Mouse (Mus musculus): Measurements from ENCODE around the gene St6gal1.

The St6gal1 gene

GRCm38 (mm10) chr16:23337317-23337716, 112.8 kb downstream of the St6gal1 start:
- DNase-seq (ENCODE audit: low spot score in 2 of 2) = no peak

DNA sequence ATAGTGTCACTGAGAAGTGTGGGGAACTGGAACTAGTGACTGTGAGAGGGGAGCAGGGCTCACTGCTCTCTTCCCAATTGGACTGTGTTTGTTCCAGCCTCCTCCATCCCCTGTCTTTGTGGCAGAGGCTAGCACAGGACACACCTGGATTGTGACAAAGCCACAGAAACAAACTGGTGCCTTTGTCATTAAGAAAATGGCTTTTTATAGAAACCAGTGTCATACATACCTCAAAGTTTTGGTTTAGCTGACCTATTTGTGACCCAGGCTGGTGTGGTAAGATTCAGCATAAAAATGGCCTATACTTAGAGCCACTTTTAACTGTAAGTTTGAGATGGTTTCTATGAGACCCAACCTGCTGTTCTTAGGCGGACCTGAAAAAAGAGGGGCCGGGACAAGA, 116.7 kb downstream of the St6gal1 start:
- no peak for DNase-seq (ENCODE audit: low spot score in 2 of 2)

- no peak for DNase-seq (ENCODE audit: low spot score in 2 of 2)
Observed at GRCm38 (mm10) chr16:23350802-23351201, 126.3 kb downstream of the St6gal1 start.

- DNase-seq (ENCODE audit: low spot score in 2 of 2) = no peak
Observed at GRCm38 (mm10) chr16:23361031-23361430, 136.5 kb downstream of the St6gal1 start.

DNA sequence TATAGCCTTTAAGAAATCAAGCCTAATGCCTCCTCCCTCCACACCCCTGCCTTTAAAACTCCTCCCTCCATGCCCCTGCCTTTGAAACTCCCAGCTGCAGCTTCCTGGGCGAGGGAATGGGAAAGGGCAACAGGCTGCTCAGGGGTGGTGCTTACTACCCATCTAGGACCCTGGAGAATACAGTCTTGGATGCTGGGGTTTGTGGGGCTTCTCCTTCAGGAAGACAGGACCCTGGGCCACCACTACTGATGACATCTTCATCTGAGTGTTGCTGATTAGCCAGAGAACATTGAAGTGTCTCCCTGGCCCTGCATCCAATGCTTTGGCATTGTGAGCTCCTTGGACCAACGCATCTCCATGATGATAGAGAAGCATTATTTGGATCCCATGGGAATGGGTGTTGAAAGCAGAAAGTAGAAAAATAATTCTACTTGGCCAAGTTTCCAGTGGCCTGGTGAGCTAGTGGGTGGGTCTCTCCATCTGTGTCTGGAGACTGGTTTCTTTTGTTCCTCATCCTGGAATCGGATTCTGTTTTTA, 137.0 kb downstream of the St6gal1 start:
- no peak for DNase-seq (ENCODE audit: low spot score in 2 of 2)

GRCm38 (mm10) chr16:23364328-23364990, 139.9 kb downstream of the St6gal1 start:
- no peak for DNase-seq (ENCODE audit: low spot score in 2 of 2)

- no peak for DNase-seq (ENCODE audit: low spot score in 2 of 2)
Observed at GRCm38 (mm10) chr16:23369124-23369523, 144.6 kb downstream of the St6gal1 start.

GRCm38 (mm10) chr16:23370724-23371123, 146.2 kb downstream of the St6gal1 start:
- DNase-seq (ENCODE audit: low spot score in 2 of 2) = no peak

DNA sequence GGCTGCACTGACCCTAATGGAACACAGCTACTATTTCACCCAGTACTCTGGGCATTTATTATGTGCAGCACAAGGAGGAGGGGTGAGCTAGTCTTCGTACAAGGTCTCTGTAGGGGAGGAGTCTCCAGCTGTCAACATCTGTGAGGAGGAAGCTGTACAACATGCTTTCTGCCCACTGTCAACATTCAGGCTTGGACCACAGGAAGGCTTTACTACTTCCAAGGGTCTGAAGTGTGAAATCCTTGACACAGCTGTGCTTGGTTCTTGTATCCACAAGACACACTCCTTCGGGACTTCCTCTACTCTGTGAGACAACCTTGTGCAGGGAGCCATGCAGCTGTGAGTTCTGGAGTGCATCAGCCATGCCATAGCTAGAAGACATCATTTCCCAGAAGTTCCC, 147.8 kb downstream of the St6gal1 start:
- no peak for DNase-seq (ENCODE audit: low spot score in 2 of 2)

DNA sequence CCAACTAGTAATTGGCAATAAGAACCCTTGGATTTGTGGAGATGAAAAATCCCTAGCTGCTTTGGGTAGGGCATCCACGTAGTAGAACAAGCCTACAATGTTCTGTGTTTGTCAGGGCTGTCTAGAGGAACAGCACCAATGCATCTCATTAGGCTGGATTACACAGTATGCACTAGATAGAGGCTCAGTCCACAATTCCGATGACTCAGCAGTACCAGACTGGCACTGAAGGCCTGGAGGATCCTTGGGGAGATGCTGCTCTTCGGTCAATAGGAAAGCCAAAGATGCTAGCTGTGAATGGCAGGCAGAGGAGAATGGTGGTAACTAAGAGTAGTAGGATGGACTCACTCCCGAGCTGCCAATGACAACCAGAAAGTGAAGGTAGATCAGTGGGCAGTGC, 149.5 kb downstream of the St6gal1 start:
- no peak for DNase-seq (ENCODE audit: low spot score in 2 of 2)

DNA sequence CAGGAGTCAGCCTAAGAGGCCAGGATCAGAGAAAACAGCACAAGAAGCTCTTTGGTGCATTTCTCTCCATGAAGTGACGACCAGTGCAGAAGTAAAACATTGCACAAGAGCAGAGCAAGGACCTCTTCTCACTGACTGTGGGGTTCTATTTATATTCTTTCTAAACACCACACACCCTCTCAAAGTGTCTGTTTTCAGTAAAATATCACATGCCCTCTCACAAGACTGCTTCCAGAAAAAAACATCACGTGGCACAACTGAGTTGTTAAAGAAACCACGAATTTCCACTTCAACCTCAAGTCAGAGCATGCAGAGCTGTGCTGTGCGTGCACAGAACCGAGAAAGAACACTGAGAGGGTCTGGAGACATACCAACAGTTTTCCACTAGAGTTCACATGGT, 150.4 kb downstream of the St6gal1 start:
- peak; percentile 9 to 53 for DNase-seq (ENCODE audit: low spot score in 2 of 2)

GRCm38 (mm10) chr16:23376189-23376588, 151.6 kb downstream of the St6gal1 start:
- no peak for DNase-seq (ENCODE audit: low spot score in 2 of 2)

- no peak for DNase-seq (ENCODE audit: low spot score in 2 of 2)
Observed at GRCm38 (mm10) chr16:23379536-23380230, 155.1 kb downstream of the St6gal1 start.

DNA sequence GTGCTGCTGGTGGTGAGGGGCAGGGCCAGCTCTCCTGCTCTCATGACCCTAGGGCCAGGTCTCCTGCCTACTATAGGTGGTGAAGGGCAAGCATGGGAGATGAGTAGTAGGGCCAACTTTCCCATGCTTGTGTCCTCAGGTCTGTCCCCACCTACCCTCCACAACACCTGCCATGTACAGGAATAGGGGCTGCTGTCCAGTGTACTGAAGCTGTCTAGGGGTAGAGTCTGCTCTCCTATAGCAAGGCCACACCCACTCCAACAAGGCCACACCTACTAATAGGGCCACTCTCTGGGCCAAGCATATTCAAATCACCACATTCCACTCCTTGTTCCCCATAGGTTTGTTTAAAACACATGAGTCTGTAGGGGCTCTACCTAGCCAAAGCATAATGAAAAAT, 159.8 kb downstream of the St6gal1 start:
- no peak for DNase-seq (ENCODE audit: low spot score in 2 of 2)

DNA sequence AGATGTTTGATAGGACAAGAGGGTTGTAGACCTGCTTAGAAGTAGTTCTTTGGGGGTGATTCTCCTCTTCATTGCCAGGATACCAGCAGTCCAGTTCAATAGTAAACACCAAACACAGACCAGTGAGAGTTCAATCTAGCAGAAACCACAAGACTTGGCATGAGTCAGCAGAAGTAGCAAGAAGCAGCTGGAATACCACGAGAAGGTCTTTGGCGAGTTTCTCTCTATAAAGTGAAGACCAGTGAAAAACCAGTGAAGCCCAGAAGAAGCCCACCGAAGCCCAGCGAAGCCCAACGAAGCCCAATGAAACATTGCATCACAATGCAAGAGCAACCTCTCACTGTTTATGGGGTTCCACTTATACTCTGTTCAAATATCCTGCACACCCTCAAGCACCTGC, 173.4 kb downstream of the St6gal1 start:
- DNase-seq (ENCODE audit: low spot score in 2 of 2) = no peak

- DNase-seq (ENCODE audit: low spot score in 2 of 2) = no peak
Observed at GRCm38 (mm10) chr16:23401463-23401862, 176.9 kb downstream of the St6gal1 start.

DNA sequence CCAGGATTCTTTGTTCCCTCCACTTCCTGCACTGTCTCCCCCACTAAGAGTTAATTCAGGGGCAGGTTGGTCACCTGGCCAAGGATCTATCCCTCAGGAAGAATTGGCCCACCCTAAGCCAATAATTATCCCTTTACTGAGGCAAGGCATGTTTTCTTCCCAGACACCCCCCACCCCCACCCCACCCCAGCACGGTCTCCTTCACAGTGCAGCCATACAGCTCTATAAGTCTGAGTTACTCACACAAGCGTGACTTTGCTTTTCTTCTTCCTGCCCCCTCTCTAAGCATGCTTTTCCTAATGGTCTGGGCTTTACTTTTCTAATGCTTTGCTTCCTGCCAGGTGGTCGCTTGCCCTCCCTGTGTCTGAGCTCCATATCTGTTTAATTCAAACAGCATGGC, 177.4 kb downstream of the St6gal1 start:
- DNase-seq (ENCODE audit: low spot score in 2 of 2) = no peak

DNA sequence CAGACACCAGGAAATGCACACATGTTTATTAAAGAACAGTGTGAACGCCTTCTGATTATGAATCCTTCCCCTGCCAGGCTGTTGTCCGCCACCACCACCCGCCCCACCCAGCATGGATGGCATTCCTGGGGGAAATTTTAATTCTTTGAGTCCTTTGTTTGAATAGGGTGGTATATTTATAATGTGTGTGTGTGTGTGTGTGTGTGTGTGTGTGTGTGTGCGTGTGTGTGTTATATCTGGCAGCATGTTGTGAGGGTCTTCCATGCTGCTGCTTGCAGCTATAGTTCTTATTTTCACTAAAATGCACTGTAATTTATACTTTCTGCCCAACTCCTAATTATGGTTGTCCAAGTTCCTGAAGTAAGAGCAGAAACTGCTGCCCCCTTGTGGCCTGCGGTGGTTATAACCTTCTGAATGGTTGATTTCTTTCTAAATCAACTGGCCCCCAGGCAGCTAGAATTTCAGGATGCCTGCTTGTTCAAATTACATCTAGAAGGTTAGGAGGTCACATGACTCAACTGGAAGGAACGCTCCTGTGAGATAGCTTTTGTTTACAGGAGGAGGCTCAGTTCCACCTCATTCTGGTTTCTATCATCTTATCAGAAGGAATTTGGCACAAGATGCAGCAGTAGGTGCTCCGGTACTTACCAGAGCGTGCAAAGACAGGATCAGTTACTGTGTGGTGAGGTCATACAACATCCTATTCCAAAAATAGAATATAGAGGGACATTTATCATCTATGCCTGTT, 178.6 kb downstream of the St6gal1 start:
- peak; percentile 76 to 85 for DNase-seq (ENCODE audit: low spot score in 2 of 2)

All from frontal cortex, postnatal 36 days (tissue).